In the genomic region with DNA sequence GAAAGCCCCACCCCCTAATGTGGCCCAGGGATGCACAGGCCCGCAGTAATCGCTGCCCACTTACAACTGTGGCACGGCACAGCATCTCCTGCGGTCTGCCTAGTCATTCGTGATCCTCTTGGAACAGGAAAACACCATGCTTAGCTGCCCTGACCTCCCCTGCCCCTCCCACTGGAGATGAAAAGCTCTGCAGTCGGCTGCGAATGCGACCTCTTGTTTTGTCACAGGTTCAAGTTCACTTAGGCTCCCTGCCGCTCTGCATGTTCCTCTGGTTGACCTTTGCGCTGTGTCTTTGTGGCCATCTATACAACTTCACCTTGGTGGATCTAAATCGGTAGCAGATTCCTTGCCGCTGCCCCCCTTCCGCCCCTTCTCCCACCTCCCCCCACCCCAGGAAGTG, we compare ENCODE assay signal across 16 mouse cellular contexts.
"Had no signal": no experiment of that assay in that cellular context is flagged by ENCODE, and none has a peak within 500 bp of the region (broad histone marks: within the 10 kb centered on the region; RNA-seq: fewer than 3 reads in every experiment).

No protein-coding gene starts in this region.

- ATAC-seq: intestine, embryonic 16.5 days; liver, embryonic 12.5 days had no signal

- H3K4me1 ChIP-seq: kidney, embryonic 15.5 days; liver, embryonic 12.5 days; megakaryocyte, embryonic 14.5 days had no signal

- H3K36me3 ChIP-seq: kidney, embryonic 15.5 days; limb, embryonic 15.5 days; liver, embryonic 12.5 days; neural tube, embryonic 12.5 days had no signal

- DNase-seq: kidney, adult 2 months; kidney, postnatal 14 days; layer of hippocampus, adult 9-11 months; layer of hippocampus, postnatal 36 days; lung, embryonic 14.5 days; lung, postnatal 10 days; midbrain, embryonic 14.5 days; right cerebral cortex, adult 18-20 months; right cerebral cortex, postnatal 25 days had no signal

- H3K27me3 ChIP-seq: kidney, embryonic 15.5 days; limb, embryonic 15.5 days; liver, embryonic 12.5 days; megakaryocyte, embryonic 14.5 days; neural tube, embryonic 12.5 days had no signal

- H3K4me3 ChIP-seq: kidney, embryonic 15.5 days; limb, embryonic 15.5 days; liver, embryonic 12.5 days; neural tube, embryonic 12.5 days had no signal

- H3K4me2 ChIP-seq: kidney, embryonic 15.5 days; limb, embryonic 15.5 days; liver, embryonic 12.5 days; lung, embryonic 14.5 days; neural tube, embryonic 12.5 days had no signal

- H3K9ac ChIP-seq: kidney, embryonic 15.5 days; limb, embryonic 15.5 days; liver, embryonic 12.5 days; lung, embryonic 14.5 days; neural tube, embryonic 12.5 days had no signal

- H3K9me3 ChIP-seq: kidney, embryonic 15.5 days; limb, embryonic 15.5 days; liver, embryonic 12.5 days; neural tube, embryonic 12.5 days had no signal

- H3K27ac ChIP-seq: kidney, embryonic 15.5 days; limb, embryonic 15.5 days; liver, embryonic 12.5 days; macrophage; neural tube, embryonic 12.5 days had no signal
